Mouse (Mus musculus): ENCODE data around the gene Unc119b. TPM values are rescaled to one million over a fixed set of nuclear protein-coding genes. Genes with fewer than 3 reads are reported as not detected.
"Not testable (repeated sequence)": the region's sequence is repeated elsewhere in the genome, so short reads cannot be mapped to it uniquely, and the experiment has no call there.

The Unc119b gene
- total RNA-seq (2014; fragmentation: Nextera tagmentation) (12.5 and 16.4 TPM in 2 replicates), total RNA-seq (2017) (8.1 and 10.3 TPM in 2 replicates)

GRCm38 (mm10) chr5:115134234-115135165 lies at the start of gene Unc119b:
TSS of gene Unc119b (minus strand) at chr5:115134975.
- peak; percentile 95 for ATAC-seq (replicated peaks; ENCODE audit: poor library complexity, severe bottlenecking)

DNA sequence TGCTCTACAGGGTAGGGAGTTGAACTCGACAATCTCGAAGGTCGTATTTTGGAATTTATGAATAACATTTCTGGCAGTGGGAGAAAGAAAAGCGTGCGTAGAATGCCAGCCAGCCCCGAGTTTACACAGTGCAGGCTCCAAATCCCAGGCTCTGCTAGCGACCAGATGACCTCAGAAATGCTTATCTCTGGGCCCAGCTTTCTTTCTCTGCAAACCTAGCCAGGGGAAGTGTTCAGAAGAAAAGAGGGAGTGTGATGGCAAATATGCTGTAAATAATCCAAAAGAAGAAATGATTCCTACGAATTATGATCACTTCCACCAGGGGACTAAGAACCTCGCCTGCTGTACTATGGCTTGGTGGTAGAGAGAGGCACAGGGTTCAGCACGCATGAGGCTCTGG lies 48.7 kb upstream of the Unc119b start:
- ATAC-seq (replicated peaks; ENCODE audit: poor library complexity, severe bottlenecking), result no peak

DNA sequence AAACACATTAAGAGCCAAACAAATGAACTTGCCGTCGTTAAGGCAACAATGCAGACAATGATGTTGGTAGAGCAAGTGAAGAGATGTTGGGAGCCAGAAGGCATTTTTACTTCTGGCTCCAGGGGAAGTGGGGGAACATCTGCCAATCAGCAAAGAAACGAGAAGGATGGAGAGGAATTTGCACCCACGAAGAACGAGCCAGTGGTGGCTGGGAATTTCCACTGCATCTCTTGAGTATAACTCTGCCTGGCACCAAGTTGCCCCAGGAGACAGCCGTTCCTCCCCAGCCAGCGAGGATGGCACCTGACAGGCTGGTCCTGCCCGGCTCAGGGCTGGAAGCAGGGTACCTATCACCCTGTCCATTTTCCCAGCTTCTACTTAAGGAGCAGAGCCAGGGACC lies 48.1 kb upstream of the Unc119b start:
- ATAC-seq (replicated peaks; ENCODE audit: poor library complexity, severe bottlenecking), result no peak

DNA sequence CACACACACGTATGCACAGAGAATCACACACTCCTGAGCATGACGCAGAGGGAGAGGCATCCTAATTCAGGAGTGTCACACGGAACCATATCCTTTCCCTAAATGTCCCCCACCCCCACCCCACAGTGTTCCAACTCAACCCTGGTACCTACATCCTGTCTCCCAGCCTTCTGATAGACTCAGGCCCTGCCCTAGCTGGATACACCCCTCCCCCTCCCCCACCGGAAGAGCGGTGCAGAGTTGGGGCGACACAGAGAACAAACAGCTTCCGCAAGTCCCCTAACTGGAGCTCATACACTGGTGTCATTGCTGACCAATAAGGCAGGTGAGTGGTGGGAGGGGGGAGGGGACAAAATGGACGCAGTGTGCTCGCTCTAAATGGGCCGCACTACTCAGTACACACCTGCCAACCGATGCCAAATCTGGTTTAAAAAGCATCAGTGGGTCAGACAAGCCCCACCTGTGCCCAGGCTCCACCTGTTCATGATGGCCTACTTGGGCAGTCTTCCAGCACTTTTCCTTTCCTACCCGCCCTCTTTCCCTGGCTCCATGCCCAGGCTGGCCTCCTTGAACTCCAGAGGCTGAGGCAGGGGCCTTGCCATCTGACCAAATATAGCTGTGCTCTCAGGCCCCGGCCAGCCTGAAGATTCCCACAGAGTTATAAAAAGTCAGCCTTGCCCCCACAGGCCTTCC lies 46.6 kb upstream of the Unc119b start:
- ATAC-seq (replicated peaks; ENCODE audit: poor library complexity, severe bottlenecking), result no peak

GRCm38 (mm10) chr5:115179596-115179995 lies 44.8 kb upstream of the Unc119b start:
- no peak for ATAC-seq (replicated peaks; ENCODE audit: poor library complexity, severe bottlenecking)

DNA sequence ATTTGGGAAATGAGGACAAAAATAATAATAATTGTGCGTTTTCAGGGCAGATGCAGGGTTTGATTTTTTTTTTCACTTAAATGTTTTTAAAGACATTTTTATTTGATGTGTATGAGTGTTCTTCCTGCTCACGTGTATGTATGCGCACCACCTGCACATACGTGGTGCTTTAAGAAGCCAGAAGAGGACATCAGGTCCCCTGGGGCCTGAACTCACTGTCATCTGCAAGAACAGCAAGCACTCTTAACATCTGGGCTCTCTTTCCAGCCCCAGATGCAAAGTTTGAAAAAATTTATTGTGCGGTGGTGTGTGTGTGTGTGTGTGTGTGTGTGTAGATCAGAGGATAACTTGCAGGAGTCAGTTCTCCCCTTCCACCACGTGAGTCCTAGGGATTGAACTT lies 43.1 kb upstream of the Unc119b start:
- no peak for ATAC-seq (replicated peaks; ENCODE audit: poor library complexity, severe bottlenecking)

DNA sequence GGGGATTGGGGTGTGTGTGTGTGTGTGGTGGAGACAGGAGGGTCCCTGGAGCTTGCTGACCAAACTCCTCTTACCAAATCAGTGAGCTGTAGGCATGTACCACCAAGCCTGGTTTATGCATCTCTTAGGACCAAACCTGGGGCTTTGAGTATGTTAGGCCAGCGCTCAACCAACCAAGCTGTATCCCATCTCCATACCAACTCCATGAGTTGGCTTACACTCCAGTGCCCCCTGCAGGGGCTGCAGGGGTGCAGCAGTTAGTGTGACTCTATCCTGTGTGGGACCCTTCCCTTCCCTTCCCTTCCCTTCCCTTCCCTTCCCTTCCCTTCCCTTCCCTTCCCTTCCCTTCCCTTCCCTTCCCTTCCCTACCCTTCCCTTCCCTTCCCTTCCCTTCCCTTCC lies 39.8 kb upstream of the Unc119b start:
- ATAC-seq (replicated peaks; ENCODE audit: poor library complexity, severe bottlenecking), result no peak

DNA sequence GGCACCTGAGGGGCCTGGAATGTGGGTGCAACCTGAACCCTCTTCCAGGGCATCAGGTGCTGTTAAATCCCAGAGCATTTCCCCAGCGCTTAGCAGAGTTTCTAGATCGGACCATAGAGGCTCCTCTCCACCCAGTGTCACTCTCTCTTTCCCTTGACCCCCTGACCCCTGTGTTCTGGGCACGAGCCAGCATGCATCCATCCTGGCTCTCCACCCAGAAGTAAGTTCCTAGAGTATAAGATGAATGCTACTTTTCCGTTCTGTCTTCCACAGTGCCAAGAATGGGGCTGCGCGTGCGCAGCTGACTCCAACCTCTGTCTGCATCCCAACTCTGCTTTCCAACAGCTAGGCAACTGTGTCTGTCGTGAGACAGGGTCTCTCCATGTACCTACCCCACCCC lies 35.4 kb upstream of the Unc119b start:
- ATAC-seq (replicated peaks; ENCODE audit: poor library complexity, severe bottlenecking), result no peak

DNA sequence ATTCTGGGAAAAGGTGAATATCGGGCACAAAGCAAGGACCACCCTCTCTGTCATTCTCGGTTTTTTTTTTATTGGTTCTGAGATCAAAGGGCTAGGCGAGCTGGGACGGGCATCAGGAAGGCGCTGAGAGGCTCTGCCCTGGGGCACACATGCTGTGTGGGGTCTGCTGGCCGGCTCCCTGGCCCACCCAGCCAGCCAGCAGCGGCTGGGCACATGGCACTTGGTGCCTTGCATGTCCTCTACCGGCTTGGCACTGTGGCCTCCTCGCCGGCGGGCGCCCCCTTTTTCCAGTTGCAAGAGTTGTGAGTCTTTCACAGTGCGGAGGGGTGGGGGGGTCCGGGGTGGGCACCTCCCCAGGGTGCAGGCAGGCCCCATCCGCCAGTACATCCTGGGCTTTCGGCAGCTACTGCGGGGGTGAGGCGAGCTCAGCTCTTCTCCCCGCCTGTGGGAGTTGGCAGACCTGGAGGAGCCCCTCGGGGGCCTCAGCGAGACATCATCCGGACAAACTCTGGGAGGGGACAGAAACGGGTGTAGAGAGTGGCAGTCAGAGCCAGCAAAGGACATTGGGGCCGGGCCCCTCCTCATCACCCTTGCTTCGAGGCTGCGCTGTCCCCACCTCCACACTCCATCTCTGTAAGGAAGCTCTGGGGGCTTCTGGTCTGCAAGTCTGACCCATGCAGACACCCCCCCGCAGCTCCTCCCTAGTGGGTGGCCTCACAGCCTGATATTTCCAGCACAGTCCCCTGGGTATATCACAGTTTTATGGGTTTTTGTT lies 34.1 kb upstream of the Unc119b start:
- ATAC-seq (replicated peaks; ENCODE audit: poor library complexity, severe bottlenecking), result no peak

GRCm38 (mm10) chr5:115167396-115167795 lies 32.6 kb upstream of the Unc119b start:
- peak; percentile 84 for ATAC-seq (replicated peaks; ENCODE audit: poor library complexity, severe bottlenecking)

GRCm38 (mm10) chr5:115166815-115167194 lies 32.0 kb upstream of the Unc119b start:
- ATAC-seq (replicated peaks; ENCODE audit: poor library complexity, severe bottlenecking), result no peak

DNA sequence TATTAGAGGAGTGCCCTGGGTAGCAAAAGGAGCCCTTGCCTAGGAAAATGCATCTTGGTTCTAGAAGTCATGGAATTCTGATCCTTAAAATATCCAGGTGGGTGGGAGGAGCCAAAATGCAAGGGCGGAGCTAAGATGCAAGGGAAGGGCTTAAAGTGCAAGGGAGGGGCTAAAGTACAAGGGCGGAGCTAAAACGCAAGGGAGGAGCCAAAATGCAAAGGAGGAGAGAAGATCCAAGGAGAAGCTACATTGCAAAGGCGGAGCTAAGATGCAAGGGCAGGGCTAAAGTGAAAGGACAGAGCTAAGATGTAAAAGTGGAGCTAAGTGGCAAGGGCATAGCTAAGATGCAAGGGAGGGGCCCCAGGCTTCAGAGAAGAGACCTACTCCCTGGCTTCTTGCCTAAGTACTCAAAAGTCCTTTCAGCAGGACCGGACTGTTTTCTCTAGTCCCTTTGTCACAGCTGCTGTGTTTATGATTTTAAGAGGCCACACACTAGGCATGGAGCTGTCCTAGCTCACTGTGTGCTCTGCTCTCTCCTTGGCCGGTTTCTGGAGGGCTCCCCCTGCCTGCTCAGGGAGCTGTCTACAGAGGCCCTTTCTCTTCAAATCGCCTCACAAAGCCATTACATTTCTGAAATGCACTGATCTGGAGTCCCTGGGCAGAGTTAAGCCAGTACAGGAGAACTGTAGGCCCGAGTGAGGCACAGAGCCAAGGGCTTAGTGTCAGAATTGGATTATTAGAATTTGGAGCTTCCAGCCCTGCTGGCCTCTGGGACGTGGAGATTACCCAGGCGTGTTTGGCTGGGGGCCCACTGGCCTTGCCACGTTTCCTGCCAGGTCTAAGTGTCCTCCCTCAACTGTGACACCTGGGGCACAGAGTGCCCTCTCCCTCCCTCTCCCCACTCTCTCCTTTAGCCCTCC lies 31.4 kb upstream of the Unc119b start:
- 0 out of 2 replicates have a peak, but pooled peaks have one; percentile 23 for ATAC-seq (replicated peaks; ENCODE audit: poor library complexity, severe bottlenecking)

- ATAC-seq (replicated peaks; ENCODE audit: poor library complexity, severe bottlenecking), result no peak
Measured at GRCm38 (mm10) chr5:115165351-115165750, 30.6 kb upstream of the Unc119b start.

DNA sequence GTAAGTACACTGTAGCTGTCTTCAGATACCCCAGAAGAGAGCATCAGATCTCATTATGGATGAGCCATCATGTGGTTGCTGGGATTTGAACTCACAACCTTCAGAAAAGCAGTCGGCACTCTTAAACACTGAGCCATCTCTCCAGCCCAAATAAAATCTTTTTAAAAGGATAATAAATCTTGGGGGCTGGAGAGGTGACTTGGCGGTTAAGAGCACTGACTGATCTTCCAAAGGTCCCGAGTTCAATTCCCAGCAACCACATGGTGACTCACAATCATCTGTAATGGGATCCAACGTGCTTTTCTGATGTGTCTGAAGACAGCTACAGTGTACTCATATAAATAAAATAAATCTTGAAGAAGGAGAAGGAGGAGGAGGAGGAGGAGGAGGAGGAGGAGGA lies 29.7 kb upstream of the Unc119b start:
- ATAC-seq (replicated peaks; ENCODE audit: poor library complexity, severe bottlenecking), result not testable (repeated sequence)

DNA sequence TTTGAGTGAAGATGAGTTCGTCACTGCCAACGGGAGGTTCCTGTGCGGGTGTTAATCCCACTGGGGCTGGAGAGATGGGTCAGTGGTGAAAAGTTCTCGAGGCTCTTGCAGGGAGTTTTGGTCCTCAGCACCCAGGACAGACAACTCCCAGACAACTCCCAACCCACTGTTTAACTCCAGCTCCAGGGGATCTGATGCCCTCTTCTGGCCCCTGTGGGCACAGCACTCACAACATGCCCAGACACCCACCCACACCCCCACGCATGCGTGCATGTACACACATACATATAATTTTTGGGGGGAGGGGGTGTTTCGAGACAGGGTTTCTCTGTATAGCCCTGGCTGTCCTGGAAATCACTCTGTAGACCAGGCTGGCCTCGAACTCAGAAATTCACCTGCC lies 28.8 kb upstream of the Unc119b start:
- ATAC-seq (replicated peaks; ENCODE audit: poor library complexity, severe bottlenecking), result 0 out of 2 replicates have a peak, but pooled peaks have one; percentile 30

DNA sequence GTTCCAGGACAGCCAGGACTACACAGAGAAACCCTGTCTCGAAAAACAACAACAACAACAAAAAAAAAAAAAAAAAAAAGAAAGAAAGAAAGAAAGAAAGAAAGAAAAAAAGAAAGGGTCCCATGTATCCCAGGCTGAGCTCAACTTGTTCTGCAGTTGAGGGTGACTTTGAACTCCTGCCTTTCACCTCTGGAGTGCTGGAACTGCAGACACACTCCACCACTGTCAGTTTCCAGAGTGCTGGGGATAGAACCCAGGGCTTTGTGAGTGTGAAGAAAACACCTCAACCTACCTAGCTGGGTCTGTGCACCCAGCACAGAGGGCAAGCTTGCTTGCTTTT lies 27.1 kb upstream of the Unc119b start:
- not testable (repeated sequence) for ATAC-seq (replicated peaks; ENCODE audit: poor library complexity, severe bottlenecking)

DNA sequence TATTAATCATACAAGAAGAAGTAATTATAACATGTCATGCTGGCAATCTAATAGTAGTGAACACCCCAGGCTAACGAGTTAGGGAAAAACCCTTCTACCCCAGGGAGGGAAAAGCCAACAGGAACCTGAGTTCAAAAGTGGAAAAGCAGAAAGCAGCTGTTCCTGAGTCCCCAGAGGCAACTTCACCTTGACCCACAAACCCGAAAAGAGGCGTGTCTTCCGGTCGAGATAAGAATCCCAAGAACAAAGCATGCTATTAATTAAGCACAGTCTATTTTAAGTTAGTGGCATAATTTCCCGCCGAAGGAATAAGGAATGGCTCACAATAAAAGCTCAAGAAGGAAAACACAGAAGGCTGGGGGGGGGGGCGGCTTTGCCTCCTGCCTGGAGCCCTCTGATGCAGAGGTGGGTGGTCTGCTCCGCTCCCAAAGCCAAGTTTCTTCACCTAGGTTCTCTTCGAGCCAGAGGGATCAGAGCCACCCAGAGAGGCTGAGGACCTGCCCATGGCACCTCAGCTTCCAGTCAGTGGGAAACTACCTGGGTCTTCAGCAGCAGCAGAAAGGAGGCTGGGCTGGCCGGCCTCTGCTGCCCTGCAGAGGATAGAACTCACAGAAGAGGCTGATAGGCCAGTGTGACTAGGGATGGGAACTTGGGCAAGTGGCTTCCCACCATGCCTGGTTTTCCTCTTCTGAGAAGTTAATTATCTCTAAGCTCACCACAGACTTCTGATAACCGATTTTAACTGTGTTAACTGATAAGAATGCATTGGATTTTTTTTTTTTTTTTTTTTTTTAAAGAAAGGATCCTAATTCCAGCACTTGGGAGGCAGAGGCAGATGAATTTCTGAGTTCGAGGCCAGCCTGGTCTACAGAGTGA lies 26.5 kb upstream of the Unc119b start:
- no peak for ATAC-seq (replicated peaks; ENCODE audit: poor library complexity, severe bottlenecking)

GRCm38 (mm10) chr5:115160655-115161054 lies 25.9 kb upstream of the Unc119b start:
- no peak for ATAC-seq (replicated peaks; ENCODE audit: poor library complexity, severe bottlenecking)

DNA sequence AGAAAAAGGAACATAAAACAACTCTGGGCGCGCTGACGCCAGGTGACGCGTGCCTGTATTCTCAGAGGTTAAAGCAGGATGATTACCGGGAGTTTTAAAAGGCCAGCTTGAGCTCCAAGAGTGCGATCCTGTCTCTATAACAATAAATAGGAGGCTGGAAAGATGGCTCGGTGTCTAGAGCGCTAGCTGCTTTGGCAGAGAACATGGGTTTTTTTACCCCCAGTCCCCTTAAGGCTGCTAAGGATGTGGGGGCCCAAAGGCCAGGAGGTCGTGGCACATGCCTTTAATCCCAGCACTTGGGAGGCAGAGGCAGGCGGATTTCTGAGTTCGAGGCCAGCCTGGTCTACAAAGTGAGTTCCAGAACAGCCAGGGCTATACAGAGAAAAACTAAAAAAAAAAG lies 24.4 kb upstream of the Unc119b start:
- no peak for ATAC-seq (replicated peaks; ENCODE audit: poor library complexity, severe bottlenecking)

All from granulocyte monocyte progenitor cell, adult 5-6 weeks (primary cell).